Comparison of ENCODE assay signal across 8 mouse cellular contexts in the genomic region with DNA sequence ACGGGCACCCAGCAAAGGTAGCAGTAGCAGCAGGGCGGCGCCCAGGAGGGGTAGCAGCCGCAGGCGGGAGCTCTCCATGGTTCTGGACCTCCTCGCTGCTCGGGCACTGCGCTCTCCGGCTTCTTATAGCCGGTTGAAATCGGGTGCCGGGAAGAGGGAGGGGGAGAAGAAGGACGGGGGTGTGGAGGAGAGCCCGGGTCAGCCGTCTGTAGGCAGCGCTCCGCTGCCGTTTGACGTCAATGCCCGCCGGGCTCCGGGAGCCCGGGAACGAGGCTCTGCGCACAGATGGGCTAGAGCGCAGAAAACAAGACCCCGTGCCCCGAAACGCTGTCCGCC. TPM values are rescaled to one million over a fixed set of nuclear protein-coding genes. Genes with fewer than 3 reads are reported as not detected.
A peak's percentile ranks its signal among the peaks of the same experiment; 100 is the strongest.
DNase-seq lines count a peak whose midpoint lies in the region; ATAC-seq lines count a peak whose summit lies in the region.

No protein-coding gene starts in this region.

- H3K27ac ChIP-seq in embryonic facial prominence, embryonic 14.5 days (replicated peaks; ENCODE audit: low read depth, low read length) = no peak overlapping the region
- no peak overlapping the region for H3K27ac ChIP-seq in hindbrain, embryonic 11.5 days (ENCODE audit: low read depth, low read length)
- no peak overlapping the region for H3K27ac ChIP-seq in limb, embryonic 15.5 days
- H3K27ac ChIP-seq in neural tube, embryonic 14.5 days (ENCODE audit: low read depth, low read length) = no peak overlapping the region

- intact Hi-C loops in gastrocnemius, postnatal 14 days (cut with DNase I; ENCODE audit: low total_unique reads) = no loop called here

- peaks cover 47% of the 10 kb centered on the region for H3K27me3 ChIP-seq in embryonic facial prominence, embryonic 14.5 days (replicated peaks; ENCODE audit: control insufficient read depth, insufficient read depth, low read length)
- peaks cover 19% of the 10 kb centered on the region for H3K27me3 ChIP-seq in hindbrain, embryonic 11.5 days (ENCODE audit: control insufficient read depth, insufficient read depth, low read length)
- peaks cover 39% of the 10 kb centered on the region for H3K27me3 ChIP-seq in limb, embryonic 15.5 days
- H3K27me3 ChIP-seq in neural tube, embryonic 14.5 days (ENCODE audit: control insufficient read depth, insufficient read depth, low read length) = peaks cover 17% of the 10 kb centered on the region

- H3K4me1 ChIP-seq in embryonic facial prominence, embryonic 14.5 days (ENCODE audit: control insufficient read depth, insufficient read depth, low read length) = 0 out of 2 replicates have a peak, but pooled peaks cover 6% of the 10 kb centered on the region
- H3K4me1 ChIP-seq in hindbrain, embryonic 11.5 days (replicated peaks; ENCODE audit: control insufficient read depth, insufficient read depth, low read length) = no peaks in the 10 kb centered on the region
- H3K4me1 ChIP-seq in limb, embryonic 15.5 days = peaks cover 12% of the 10 kb centered on the region
- H3K4me1 ChIP-seq in neural tube, embryonic 14.5 days (ENCODE audit: control insufficient read depth, insufficient read depth, low read length) = 0 out of 2 replicates have a peak, but pooled peaks cover 3% of the 10 kb centered on the region

- peak overlapping the region; percentile 21 for H3K4me3 ChIP-seq in embryonic facial prominence, embryonic 14.5 days (ENCODE audit: low read depth, low read length)
- peak overlapping the region; percentile 40 for H3K4me3 ChIP-seq in hindbrain, embryonic 11.5 days (ENCODE audit: low read depth, low read length)
- H3K4me3 ChIP-seq in limb, embryonic 15.5 days = peak overlapping the region; percentile 19; the same call in 1 of the 2 replicates
- peak overlapping the region; percentile 31 for H3K4me3 ChIP-seq in neural tube, embryonic 14.5 days (ENCODE audit: low read depth, low read length)

- no peaks in the 10 kb centered on the region for H3K36me3 ChIP-seq in embryonic facial prominence, embryonic 14.5 days (ENCODE audit: control insufficient read depth, insufficient read depth, low read length)
- no peaks in the 10 kb centered on the region for H3K36me3 ChIP-seq in hindbrain, embryonic 11.5 days (ENCODE audit: control insufficient read depth, insufficient read depth, low read length)
- H3K36me3 ChIP-seq in limb, embryonic 15.5 days = no peaks in the 10 kb centered on the region
- no peaks in the 10 kb centered on the region for H3K36me3 ChIP-seq in neural tube, embryonic 14.5 days (ENCODE audit: control insufficient read depth, insufficient read depth, low read length)

- peak; percentile 62 for ATAC-seq in embryonic facial prominence, embryonic 14.5 days (ENCODE audit: low read depth)
- ATAC-seq in hindbrain, embryonic 11.5 days (ENCODE audit: low FRiP score) = peak; percentile 71
- ATAC-seq in limb, embryonic 15.5 days (ENCODE audit: insufficient number of reproducible peaks, low FRiP score, low TSS enrichment, low read depth) = 0 out of 2 replicates have a peak, but pooled peaks have one; percentile 35
- ATAC-seq in neural tube, embryonic 14.5 days (ENCODE audit: low read depth) = peak; percentile 66

- peak; percentile 45 for DNase-seq in gastrocnemius, postnatal 14 days
- DNase-seq in gastrocnemius, adult 18-20 months (ENCODE audit: low spot score) = no peak
- peak; percentile 5 for DNase-seq in NIH3T3 (ENCODE audit: low read depth)
- peak; percentile 82 for DNase-seq in embryonic facial prominence, embryonic 14.5 days (ENCODE audit: low spot score)
- DNase-seq in hindbrain, embryonic 11.5 days (ENCODE audit: low spot score) = peak; percentile 79
- no peak for DNase-seq in cerebellum, postnatal 36 days

- WGBS in embryonic facial prominence, embryonic 14.5 days = 0% methylated on average over 27 of the region's 30 CpGs
- WGBS in hindbrain, embryonic 11.5 days = under 1% methylated on average over 30 of the region's 30 CpGs
- WGBS in limb, embryonic 15.5 days = 1% methylated on average over 30 of the region's 30 CpGs
- 1% methylated on average over 29 of the region's 30 CpGs for WGBS in neural tube, embryonic 14.5 days

- H3K9me3 ChIP-seq in embryonic facial prominence, embryonic 14.5 days (ENCODE audit: control insufficient read depth, low read length) = no peaks in the 10 kb centered on the region
- H3K9me3 ChIP-seq in hindbrain, embryonic 11.5 days (ENCODE audit: control insufficient read depth, low read length) = no peaks in the 10 kb centered on the region
- H3K9me3 ChIP-seq in limb, embryonic 15.5 days = no peaks in the 10 kb centered on the region
- H3K9me3 ChIP-seq in neural tube, embryonic 14.5 days (ENCODE audit: control insufficient read depth, low read length) = no peaks in the 10 kb centered on the region

- H3K4me2 ChIP-seq in embryonic facial prominence, embryonic 14.5 days (ENCODE audit: low read depth, low read length) = peak overlapping the region; percentile 45
- H3K4me2 ChIP-seq in hindbrain, embryonic 11.5 days (replicated peaks; ENCODE audit: low read depth, low read length) = peak overlapping the region; percentile 76
- peak overlapping the region; percentile 32; the same call in 1 of the 2 replicates for H3K4me2 ChIP-seq in limb, embryonic 15.5 days
- H3K4me2 ChIP-seq in neural tube, embryonic 14.5 days (ENCODE audit: low read depth, low read length) = peak overlapping the region; percentile 58

- H3K9ac ChIP-seq in embryonic facial prominence, embryonic 14.5 days (ENCODE audit: low read depth, low read length) = no peak overlapping the region
- peak overlapping the region; percentile 50; the same call in 1 of the 2 replicates for H3K9ac ChIP-seq in hindbrain, embryonic 11.5 days (ENCODE audit: low read depth, low read length)
- no peak overlapping the region for H3K9ac ChIP-seq in limb, embryonic 15.5 days
- no peak overlapping the region; the same call in 1 of the 2 replicates for H3K9ac ChIP-seq in neural tube, embryonic 14.5 days (replicated peaks; ENCODE audit: low read depth, low read length)

RNA-seq across cellular contexts. Expression of a gene that starts 0.4 kb away (rescaled TPM):
- total RNA-seq in gastrocnemius, postnatal 14 days (2021) = not detected
- total RNA-seq in gastrocnemius, adult 18-20 months (2021) = not detected
- polyA plus RNA-seq in embryonic facial prominence, embryonic 14.5 days (2014; fragmentation: Nextera tagmentation; extraction: Ambion mirVana) = 3.1 and 3.2 TPM in 2 replicates
- 32.1 and 32.8 TPM in 2 replicates for polyA plus RNA-seq in hindbrain, embryonic 11.5 days (2014; fragmentation: Nextera tagmentation; extraction: Ambion mirVana)
- 0.24 TPM in 1 of 2 replicates, not detected in the other for polyA plus RNA-seq in limb, embryonic 15.5 days (2015; fragmentation: Nextera tagmentation; extraction: Ambion mirVana)
- polyA plus RNA-seq in neural tube, embryonic 14.5 days (2014; fragmentation: Nextera tagmentation; extraction: Ambion mirVana) = 65.5 and 114 TPM in 2 replicates

Comparison
In these comparisons a context has a peak if more than half of its experiments do, and no peak if none do; other contexts are left out.
1. DNase-seq: peak in gastrocnemius, postnatal 14 days (single experiment), NIH3T3 (single experiment), embryonic facial prominence, embryonic 14.5 days (single experiment) and hindbrain, embryonic 11.5 days (single experiment); none in gastrocnemius, adult 18-20 months (single experiment) and cerebellum, postnatal 36 days (0 of 2).
2. Peak in every context shown above with its lines, with median percentiles within 50 percentile points of each other: ATAC-seq, H3K4me2 ChIP-seq and H3K4me3 ChIP-seq.